Mouse (Mus musculus): ENCODE data around the gene Mrps35.

Mrps35 gene

DNA sequence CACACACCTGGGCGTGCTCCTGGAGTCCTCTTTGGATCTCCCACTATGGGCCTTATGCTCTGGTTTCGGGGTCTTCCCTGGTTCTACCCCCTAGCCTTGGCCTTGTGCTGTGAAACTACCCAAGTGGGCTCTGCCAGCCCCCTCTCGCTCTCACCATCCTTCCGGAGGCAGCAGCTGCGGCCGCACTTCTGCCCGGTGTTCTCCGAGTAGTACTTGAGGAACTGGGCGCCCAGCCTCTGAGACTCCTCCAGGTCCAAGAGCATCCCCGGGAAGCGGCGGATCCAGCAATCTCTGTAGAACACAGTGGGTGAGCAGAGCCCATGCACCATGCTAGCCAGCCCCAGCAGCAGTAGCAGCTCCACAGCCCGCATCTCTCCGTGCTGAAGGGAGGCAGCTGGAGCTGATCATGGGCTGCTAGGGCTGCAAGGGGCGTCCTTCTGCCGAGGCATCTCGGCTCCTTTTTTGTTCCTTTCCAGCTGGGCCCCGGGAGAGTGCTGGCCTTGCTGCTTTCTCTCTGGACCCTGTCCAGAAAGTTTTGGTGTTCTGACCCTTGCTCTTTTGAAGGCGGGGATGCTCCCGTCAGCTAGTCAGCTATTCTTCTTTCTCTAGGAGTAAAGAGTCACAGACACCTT lies 44.1 kb downstream of the Mrps35 start, which contains the start of gene Mansc4:
TSS of gene Mansc4 (minus strand) at position 439 of the 632 bp plus-strand sequence.
- in situ Hi-C loops (cut with MboI, MseI), result no loop called here

DNA sequence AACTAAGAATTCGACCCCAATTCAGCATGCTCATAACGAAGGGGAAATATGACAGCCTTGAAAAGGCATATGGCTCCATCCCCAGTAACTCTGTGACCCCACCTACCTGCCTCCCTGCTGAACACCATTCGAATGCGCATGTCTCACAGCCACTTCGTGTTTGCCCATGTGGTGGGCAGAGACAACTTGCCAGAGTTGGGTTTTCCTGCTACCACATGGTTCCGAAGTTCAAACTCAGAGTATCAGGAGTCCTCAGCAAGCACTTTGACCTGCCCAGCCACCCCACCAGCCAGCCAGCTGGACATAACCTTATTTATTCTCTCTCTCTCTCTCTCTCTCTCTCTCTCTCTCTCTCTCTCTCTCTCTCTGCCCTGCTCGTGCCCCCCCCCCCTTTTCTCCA lies 45.2 kb downstream of the Mrps35 start:
- in situ Hi-C loops (cut with MboI, MseI), result no loop called here

DNA sequence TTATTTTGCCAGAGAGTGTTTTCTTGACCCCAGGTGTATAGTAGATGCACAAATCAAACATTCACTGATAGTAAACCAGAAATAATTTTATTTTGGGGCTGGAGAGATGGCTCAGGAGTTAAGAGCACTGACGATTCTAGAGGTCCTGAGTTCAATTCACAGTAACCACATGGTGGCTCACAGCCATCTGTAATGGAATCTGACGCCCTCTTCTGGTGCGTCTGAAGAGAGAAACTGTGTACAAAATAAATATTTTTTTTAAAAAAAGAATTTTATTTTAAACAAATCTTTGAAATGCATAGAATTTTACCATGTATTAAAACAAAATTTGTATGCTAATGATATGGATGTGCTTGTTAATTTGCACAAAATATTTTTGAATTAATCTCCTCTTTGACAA lies 46.0 kb downstream of the Mrps35 start:
- in situ Hi-C loops (cut with MboI, MseI), result no loop called here

DNA sequence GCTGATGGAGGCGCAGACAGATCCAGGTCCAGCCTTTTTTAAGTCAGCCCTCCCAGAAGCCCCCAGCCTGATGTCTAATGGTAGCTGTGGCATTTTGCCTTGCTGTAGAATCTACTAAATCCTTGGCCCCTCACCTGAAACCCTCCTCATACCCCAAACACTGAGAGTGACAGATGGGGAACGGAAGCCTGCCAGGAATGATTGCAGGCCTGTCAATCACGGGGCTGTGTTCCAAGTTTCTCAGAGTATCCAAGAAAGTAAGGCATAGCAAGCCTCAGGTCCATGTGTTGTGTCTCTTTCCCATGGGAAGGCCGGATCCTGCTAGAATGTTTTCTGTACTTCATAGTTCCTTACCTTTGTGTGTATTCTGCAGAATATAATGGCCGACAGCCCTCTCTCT lies 47.6 kb downstream of the Mrps35 start:
- in situ Hi-C loops (cut with MboI, MseI), result no loop called here

DNA sequence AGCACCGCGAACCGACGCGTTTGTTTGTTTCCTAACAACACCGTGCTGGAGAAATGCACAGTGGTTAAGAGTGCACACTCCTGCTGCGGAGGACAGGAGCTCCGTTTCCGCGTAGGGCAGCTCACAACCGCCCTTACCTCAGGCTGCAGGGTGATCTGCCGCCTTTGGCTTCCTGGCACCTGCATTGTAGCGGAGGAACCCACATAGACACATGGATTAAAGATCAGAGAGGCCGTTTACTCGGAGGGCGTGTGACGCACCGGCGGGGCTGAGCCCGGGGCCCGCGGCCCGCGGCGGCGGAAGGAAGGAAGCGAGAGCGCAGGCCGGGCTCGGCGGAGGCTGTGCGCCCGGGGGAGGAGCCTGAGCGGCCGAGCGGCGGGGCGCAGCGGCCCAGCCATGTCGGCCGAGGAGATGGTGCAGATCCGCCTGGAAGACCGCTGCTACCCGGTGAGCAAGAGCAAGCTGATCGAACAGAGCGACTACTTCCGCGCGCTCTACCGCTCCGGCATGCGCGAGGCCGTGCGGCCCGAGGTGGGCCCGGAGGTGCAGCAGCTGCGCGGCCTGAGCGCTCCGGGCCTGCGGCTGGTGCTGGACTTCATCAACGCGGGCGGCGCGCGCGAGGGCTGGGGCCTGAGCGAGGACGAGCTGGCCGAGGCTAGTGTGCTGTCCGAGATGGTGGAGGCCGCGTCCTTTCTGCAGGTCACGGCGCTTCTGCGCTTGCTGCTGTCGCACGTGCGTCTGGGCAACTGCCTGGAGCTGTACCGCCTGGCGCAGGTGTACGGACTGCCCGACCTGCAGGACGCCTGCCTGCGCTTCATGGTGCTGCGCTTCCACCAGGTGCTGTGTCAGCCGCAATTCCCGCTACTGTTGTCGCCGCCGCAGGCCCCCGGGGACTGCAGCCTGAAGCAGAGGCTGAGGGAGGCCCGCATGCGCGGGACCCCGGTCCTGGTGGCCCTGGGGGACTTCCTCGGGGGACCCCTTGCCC lies 48.9 kb downstream of the Mrps35 start, which contains the start of gene Klhl42:
TSS of gene Klhl42 (plus strand) at position 244 of the 985 bp plus-strand sequence.
- in situ Hi-C loops (cut with MboI, MseI), result no loop called here

DNA sequence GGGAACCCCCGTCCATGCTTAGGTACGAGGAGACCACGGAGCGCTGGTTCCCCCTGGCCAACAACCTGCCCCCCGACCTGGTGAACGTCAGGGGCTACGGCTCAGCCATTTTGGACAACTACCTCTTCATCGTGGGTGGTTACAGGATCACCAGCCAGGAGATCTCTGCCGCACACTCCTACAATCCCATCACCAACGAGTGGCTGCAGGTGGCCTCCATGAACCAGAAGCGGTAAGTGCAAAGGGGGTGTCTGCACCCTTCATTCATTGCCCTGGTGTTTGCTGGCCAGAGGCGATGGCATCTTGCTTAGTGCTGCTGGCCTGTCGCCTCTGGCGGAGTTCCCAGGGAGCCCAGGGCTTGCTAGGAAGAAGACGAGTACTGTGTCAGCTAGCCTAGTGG lies 49.6 kb downstream of the Mrps35 start:
- in situ Hi-C loops (cut with MboI, MseI), result no loop called here

DNA sequence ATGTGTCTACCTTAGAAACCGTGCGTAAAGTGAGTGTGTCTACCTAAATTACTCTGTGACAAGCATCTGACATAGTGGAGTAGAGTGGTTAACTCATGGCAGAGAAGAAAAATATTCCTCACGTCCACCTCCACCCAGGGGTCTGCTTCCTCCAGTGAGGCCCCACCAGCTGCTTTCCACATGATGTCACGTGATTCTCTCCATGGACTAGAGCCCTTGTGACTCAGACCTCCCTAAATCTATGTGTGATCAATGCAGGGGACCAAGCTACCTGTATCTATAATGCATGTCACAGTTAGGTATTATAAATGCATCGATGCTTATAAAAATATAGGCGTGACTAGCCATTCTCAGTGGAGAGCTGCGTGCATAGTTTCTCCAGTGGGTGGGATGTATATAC lies 52.2 kb downstream of the Mrps35 start:
- in situ Hi-C loops (cut with MboI, MseI), result no loop called here

DNA sequence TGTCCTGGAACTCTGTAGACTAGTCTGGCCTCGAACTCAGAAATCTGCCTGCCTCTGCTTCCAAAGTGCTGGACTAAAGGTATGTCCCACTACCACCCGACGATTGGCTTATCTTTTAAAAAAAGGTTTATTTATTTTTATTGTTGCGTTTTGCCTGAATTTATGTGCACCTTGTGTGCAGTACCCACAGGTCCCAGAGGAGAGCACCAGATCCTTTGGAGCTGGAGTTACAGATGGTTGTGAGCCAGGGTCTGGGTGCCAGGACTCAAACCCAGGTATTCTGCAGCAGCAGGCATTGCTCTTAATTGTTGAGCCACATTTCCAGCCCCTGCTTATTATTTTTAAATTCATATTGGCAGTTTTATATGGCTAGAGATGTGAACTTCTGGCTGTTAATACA lies 53.5 kb downstream of the Mrps35 start:
- in situ Hi-C loops (cut with MboI, MseI), result no loop called here

DNA sequence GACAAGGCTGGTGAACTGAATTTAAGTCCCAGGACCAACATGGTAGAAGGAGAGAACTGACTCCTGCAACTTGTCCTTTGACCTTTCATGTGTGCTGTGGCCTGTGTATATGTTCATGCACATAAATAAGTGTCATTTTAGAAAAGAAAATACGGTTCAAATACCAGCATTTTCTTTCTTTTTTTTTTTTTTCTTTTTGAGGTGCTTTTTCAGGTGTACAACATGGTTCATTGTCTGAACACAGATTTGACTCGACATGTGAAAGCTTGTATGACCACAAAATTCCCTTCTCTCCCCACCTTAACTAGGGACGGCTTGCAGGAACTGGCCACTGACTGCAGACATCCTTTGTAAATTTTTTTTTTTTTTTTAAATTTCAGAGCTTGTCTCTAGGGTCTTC lies 54.4 kb downstream of the Mrps35 start:
- in situ Hi-C loops (cut with MboI, MseI), result no loop called here

DNA sequence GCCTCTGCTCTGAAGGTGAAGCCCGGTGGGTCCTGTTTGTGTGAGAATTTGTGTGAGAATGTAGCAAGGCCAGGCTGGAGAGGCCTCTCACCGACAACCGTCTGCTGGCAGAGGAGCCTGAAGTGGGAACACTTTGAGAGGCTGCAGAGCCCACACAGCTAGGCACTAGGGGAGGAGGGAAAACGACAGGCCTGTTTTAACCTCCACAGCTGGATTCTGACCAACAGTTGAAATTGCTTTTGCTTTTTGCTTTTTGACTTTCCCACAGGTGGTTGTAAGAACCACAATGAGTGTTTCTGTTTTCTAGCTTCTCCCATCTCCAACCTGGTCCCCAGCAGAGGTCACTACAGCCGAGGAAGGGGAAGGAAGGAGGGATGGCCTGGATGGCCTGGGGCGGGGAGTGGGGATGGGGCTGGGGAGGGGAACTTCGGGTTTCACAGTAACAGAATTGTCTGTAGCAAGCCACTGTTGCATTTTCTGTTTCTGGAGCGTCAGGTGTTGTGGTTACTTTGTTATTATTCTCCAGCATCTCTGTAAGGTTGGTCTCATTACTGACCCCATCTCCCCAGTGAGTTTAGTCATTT lies 54.9 kb downstream of the Mrps35 start:
- in situ Hi-C loops (cut with MboI, MseI), result no loop called here

DNA sequence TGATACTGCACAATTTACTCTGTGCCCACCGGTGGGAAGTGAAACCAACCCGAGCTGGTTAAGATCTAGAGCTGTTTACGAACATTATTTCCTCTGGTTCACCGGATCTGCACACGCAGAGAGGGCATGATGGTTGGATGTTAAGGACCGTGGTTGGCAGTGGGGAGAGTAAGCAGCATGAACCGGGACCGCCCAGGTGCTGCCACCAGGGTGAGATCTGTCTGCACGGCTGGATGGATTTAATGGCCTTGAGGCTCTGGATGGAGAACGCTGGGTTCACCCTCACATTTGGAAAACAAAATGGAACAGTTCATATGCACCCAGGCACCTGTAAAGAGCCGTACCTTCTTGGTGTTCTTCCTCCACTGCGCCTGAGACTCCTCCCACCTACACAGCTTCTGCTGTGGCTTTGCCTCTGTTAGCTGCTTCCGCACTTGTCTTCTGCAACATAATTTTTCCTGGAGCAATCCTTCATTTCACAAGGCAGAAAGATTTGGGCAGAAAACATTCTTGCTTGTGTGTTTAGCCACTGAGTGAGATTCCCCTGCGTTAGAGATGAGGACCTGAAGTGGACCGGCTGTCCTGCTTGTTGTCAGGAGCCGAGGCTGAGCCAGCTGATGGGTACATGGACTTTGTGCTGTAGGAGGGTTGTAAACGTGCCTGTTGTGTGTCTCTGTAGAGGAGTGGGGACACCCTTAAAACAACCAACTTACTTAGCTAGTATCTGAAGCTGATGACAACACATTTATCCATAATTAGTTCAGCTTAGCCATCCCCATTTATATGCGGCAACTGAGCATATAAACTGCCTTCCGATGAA lies 57.1 kb downstream of the Mrps35 start:
- in situ Hi-C loops (cut with MboI, MseI), result no loop called here

DNA sequence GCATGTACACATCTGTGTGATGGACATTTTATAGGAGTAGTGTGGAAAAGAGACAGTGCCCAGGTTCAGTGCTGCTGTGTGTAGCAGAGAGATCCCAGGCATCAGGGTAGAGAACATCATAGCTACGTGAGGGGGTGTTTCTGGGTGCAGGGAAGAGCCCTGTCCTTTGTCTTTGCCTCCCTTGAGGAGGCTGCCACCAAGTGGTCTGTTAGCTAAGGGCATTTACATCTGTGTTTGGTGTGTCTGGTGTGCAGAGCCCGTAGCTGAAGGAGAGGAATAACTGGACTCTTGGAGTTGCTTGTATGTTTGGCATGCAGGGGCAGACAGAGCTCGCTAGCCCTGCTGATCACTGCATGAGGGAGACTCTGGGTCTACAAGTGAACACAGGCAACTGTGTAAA lies 59.7 kb downstream of the Mrps35 start:
- in situ Hi-C loops (cut with MboI, MseI), result no loop called here

DNA sequence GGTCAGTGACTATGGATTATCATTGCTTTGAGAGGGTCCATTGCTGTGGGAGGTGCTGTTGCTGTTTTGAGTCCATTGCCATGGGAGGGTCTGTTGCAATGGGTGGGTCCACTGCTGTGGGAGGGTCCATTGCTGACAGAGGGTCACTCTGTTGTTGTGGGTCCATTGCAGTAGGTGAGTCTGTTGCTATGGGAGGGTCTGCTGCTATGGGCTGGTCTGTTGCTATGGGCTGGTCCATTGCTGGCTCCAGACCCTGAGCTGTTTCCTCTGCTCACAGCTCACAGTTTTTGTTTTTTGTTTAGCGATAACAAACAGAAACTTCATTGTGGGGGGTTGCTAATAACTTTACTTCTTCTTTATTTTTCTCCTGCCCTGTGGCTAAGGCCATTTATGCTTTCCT lies 63.0 kb downstream of the Mrps35 start:
- in situ Hi-C loops (cut with MboI, MseI), result no loop called here

DNA sequence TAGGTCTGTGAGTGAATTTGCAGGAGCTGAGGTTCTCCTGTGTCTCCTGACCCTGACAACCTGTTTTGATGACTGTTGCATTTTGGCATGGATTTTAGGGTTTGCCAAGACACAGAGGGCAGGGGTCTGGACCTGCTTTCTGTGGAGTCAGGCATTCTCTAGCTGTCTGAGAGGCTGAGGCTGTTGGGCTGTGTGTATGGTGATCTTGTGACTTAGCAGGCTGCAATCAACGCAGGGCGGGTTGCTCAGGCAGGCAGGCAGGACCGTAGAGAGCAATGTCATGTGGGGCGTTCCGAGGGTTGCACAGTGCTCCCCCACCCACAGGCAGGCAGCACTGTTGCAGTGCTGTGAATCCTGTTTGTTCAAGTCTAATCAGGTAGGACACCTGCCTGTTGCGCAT lies 64.2 kb downstream of the Mrps35 start:
- in situ Hi-C loops (cut with MboI, MseI), result no loop called here

DNA sequence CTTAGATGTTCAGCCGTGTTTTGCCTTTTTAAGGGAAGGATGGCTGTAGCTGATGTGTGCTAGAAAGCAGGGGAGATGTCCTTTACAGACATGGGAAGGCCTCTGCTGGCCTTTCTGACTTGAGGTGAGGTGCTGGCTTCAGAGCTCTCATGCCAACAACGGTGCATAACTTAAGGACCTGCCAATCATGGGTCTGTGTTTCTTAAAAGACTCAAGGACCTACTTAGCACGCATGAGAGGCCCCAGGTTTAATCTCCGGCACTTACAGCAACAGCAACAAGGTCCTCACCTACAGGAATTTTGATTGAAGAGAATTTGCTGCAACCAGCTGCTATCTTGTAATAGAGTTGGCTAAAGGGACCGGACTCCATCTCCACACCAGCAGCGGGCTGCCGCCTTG lies 66.7 kb downstream of the Mrps35 start:
- in situ Hi-C loops (cut with MboI, MseI), result no loop called here

DNA sequence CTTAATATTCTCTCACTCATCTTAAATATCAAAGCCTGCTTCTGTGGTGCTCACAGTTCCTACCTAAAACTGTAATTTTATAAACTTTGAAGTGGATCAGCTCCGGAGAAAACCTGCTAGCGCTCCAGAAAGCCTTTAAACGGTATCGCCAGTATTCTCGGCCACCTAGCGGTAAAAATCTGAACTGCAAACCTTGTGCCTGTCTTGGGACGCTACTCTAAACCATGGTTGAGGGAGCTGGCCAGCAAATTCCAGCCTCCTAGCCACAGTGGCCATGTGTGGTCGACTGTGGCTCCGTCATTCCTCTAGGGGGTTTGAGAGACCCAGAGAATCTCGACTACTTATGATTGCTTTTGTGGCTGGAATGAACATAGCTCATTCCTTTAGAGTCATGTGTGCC lies 74.0 kb downstream of the Mrps35 start:
- in situ Hi-C loops (cut with MboI, MseI), result no loop called here

DNA sequence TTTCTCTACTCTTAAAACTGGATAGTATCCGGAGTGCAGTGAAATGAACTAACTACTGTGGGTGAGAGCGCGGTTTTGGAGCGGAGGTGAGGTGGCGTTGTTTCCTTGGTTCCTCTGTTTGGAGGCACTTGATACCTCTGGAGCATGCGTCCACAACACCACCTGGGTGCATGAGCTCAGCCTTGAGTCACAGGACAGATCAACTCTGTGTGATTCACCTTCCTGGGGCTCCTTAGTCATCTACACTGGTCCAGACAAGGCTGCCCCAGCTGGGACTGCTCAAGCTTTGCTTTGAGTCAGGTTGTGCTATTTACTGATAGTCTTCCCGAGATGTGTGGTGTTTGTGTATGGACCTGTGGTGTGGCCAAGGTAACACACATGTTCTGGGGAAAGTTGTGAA lies 75.2 kb downstream of the Mrps35 start:
- in situ Hi-C loops (cut with MboI, MseI), result no loop called here

DNA sequence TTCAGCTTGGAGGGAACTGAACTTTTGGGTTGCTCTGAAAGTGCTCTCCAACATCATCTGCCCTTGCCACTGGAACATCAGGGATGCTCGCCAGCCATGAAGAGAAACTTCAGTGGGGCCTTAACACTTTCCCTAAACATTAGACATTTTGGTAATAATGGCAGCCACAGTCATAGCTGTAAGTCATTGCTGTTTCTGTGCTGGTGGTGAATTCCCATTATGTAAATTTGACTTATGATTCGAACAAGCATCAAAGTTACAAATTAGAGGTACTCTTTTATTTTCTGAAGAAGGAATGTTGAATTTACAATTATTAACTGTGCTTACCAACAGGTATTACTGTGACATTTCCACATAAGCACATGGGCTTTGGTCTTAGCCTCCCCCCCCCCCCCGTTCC lies 75.6 kb downstream of the Mrps35 start:
- in situ Hi-C loops (cut with MboI, MseI), result no loop called here

DNA sequence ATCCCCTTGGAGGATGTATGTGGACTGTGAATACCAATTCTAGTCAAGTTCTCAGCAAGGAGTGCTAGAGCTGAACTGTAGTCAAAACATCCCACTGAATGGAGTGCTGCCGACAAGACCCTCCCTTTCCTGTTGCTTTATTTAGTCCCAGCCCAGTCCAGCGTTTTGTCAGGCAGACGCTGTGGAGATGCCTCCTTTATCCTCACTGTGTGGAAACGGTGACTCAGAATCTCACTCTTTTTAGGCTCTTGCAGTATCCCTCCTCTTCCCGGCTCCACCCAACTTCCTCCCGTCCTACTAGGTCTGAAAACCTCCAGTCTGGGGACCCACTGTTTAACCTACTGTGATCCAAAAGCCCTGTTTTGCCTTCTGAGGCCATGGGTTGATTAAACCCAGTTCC lies 78.8 kb downstream of the Mrps35 start:
- in situ Hi-C loops (cut with MboI, MseI), result no loop called here

All from T-helper 1 cell (primary cell).